Mouse (Mus musculus): Measurements from ENCODE around the gene Nsd1.

DNA sequence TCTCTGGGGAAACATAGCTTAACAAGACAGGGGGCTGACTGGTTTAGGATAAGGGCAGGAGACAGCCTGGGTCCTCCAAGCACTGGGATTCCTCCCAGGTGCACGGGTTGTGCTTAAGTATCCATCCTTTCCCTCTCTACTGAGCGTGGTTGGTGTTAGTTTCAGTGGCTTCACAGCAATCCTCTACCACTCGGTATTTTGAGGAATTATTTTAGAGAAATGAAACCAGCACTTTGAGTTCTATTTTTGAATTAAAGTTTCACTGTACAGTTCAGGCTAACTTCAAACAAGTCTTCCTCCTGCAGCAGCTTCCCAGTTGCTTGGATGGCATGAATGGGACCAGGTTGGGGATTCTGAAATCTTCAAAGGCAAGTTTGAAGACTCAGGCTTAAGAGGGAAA lies 108.8 kb downstream of the Nsd1 start:
- TF ChIP-seq CTCF (IDR thresholded peaks at IDR 0.05; ENCODE audit: borderline replicate concordance, control insufficient read depth, extremely low read depth, insufficient read depth, low read length, poor library complexity) (no peak), POLR2A (IDR thresholded peaks at IDR 0.05; ENCODE audit: control insufficient read depth, extremely low read depth, insufficient read depth, low read length, poor library complexity) (no peak)
